In the genomic region with DNA sequence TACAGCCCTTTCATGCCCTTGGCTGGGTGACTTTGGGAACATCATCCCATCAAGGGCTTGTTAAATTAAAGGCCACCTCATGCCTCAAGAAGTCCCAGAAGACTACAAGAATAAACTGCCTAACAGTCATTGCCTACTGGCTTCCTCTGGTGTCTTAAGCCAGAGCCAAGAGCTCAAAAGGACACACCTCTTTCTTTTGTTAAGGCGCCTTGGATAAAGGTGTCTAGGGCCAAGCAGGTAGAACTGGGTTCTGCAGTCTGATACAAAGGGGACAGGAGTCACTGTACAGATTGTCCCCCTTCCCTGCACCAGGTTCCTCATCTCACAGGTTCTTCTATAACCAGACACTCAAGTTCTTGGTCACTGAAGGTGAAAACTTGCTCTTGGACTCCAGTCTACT, we compare ENCODE assay signal across 9 mouse cellular contexts. TPM values are rescaled to one million over a fixed set of nuclear protein-coding genes. Genes with fewer than 3 reads are reported as not detected.
DNase-seq lines count a peak whose midpoint lies in the region; ATAC-seq and TF ChIP-seq lines count a peak whose summit lies in the region.
"Had no signal": no experiment of that assay in that cellular context is flagged by ENCODE, and none has a peak within 500 bp of the region (broad histone marks: within the 10 kb centered on the region; RNA-seq: fewer than 3 reads in every experiment).

No protein-coding gene starts in this region.

- no peak for TF ChIP-seq CTCF in E14TG2a.4 (conservative IDR thresholded peaks at IDR 0.05; ENCODE audit: low read length)

- intact Hi-C loops in gastrocnemius, postnatal 14 days (cut with DNase I; ENCODE audit: low total_unique reads), result no loop called here

- WGBS in heart, embryonic 15.5 days, result 79% methylated on average over 1 of the region's 1 CpGs
- 86% methylated on average over 1 of the region's 1 CpGs for WGBS in limb, embryonic 13.5 days

- H3K4me3 ChIP-seq in heart, embryonic 15.5 days, result peak overlapping the region; percentile 85
- H3K4me3 ChIP-seq in E14TG2a.4 (replicated peaks; ENCODE audit: low read length), result peak overlapping the region; percentile 96
- H3K4me3 ChIP-seq in limb, embryonic 13.5 days, result no peak overlapping the region; the same call in 1 of the 2 replicates

- no peaks in the 10 kb centered on the region for H3K9me3 ChIP-seq in heart, embryonic 15.5 days (replicated peaks)
- no peaks in the 10 kb centered on the region for H3K9me3 ChIP-seq in E14TG2a.4 (ENCODE audit: low read length)
- H3K9me3 ChIP-seq in limb, embryonic 13.5 days, result no peaks in the 10 kb centered on the region

- peak overlapping the region; percentile 76 for H3K4me2 ChIP-seq in heart, embryonic 15.5 days
- peak overlapping the region; percentile 69 for H3K4me2 ChIP-seq in limb, embryonic 13.5 days (replicated peaks)

- H3K27ac ChIP-seq in heart, embryonic 15.5 days, result peak overlapping the region; percentile 100
- H3K27ac ChIP-seq in limb, embryonic 13.5 days, result no peak overlapping the region

- peaks cover 25% of the 10 kb centered on the region for H3K4me1 ChIP-seq in heart, embryonic 15.5 days (replicated peaks)
- peaks cover 78% of the 10 kb centered on the region for H3K4me1 ChIP-seq in E14TG2a.4 (replicated peaks; ENCODE audit: low read depth, low read length)
- peaks cover 9% of the 10 kb centered on the region for H3K4me1 ChIP-seq in limb, embryonic 13.5 days

- no peak for ATAC-seq in heart, embryonic 15.5 days (replicated peaks; ENCODE audit: insufficient number of reproducible peaks, insufficient read depth, low FRiP score, low read depth)
- ATAC-seq in erythroblast, adult 5-6 weeks (replicated peaks; ENCODE audit: low FRiP score, poor library complexity, severe bottlenecking), result peak; percentile 10
- no peak for ATAC-seq in limb, embryonic 13.5 days (ENCODE audit: low FRiP score, low read depth)

- H3K9ac ChIP-seq in heart, embryonic 15.5 days, result no peak overlapping the region
- peak overlapping the region; percentile 84; the same call in 1 of the 2 replicates for H3K9ac ChIP-seq in limb, embryonic 13.5 days

- no peaks in the 10 kb centered on the region for H3K27me3 ChIP-seq in heart, embryonic 15.5 days
- no peaks in the 10 kb centered on the region for H3K27me3 ChIP-seq in E14TG2a.4 (ENCODE audit: insufficient read depth, low read length)
- no peaks in the 10 kb centered on the region for H3K27me3 ChIP-seq in limb, embryonic 13.5 days

- H3K36me3 ChIP-seq in heart, embryonic 15.5 days, result peaks cover 29% of the 10 kb centered on the region
- H3K36me3 ChIP-seq in E14TG2a.4 (ENCODE audit: insufficient read depth, low read length), result peaks cover 50% of the 10 kb centered on the region
- H3K36me3 ChIP-seq in limb, embryonic 13.5 days, result peaks cover 55% of the 10 kb centered on the region

- DNase-seq in heart, adult 8-10 months (ENCODE audit: low spot score), result no peak
- no peak for DNase-seq in urinary bladder, postnatal 14 days (ENCODE audit: low spot score)
- DNase-seq in cerebellum, adult 11-12 months, result no peak
- no peak for DNase-seq in gastrocnemius, postnatal 14 days
- DNase-seq: kidney, postnatal 14 days had no signal

RNA-seq across cellular contexts. Expression of a gene that starts 1.4 kb away (rescaled TPM):
- 89.7 and 105 TPM in 2 replicates for polyA plus RNA-seq in heart, embryonic 15.5 days (2015; fragmentation: Nextera tagmentation; extraction: Ambion mirVana)
- total RNA-seq in heart, adult 8-10 months (2022), result 10 to 100 TPM; 42.1 to 48.8 (median 45.4) TPM
- total RNA-seq in erythroblast, adult 5-6 weeks (2015; ENCODE audit: low replicate concordance), result 3,498 and 3,777 TPM in 2 replicates
- total RNA-seq in erythroblast, adult 5-6 weeks (2017; ENCODE audit: low replicate concordance), result 2,796 and 3,284 TPM in 2 replicates
- 111 and 116 TPM in 2 replicates for polyA plus RNA-seq in limb, embryonic 13.5 days (2015; fragmentation: Nextera tagmentation; extraction: Ambion mirVana)
- total RNA-seq in gastrocnemius, postnatal 14 days (2021), result 10 to 100 TPM; 24.2 to 25.5 TPM

RNA-seq across cellular contexts. Expression of a gene that starts 8.1 kb away (rescaled TPM):
- 167 and 187 TPM in 2 replicates for polyA plus RNA-seq in heart, embryonic 15.5 days (2015; fragmentation: Nextera tagmentation; extraction: Ambion mirVana)
- total RNA-seq in heart, adult 8-10 months (2022), result 10 to 100 TPM; 10.5 to 12.3 (median 11.4) TPM
- total RNA-seq in erythroblast, adult 5-6 weeks (2015; ENCODE audit: low replicate concordance), result 45.2 and 69.0 TPM in 2 replicates
- total RNA-seq in erythroblast, adult 5-6 weeks (2017; ENCODE audit: low replicate concordance), result 159 and 219 TPM in 2 replicates
- polyA plus RNA-seq in limb, embryonic 13.5 days (2015; fragmentation: Nextera tagmentation; extraction: Ambion mirVana), result 382 and 390 TPM in 2 replicates
- total RNA-seq in gastrocnemius, postnatal 14 days (2021), result 10 to 100 TPM; 21.7 to 24.8 TPM

RNA-seq across cellular contexts. Expression of a gene that starts 16.8 kb away (rescaled TPM):
- polyA plus RNA-seq in heart, embryonic 15.5 days (2015; fragmentation: Nextera tagmentation; extraction: Ambion mirVana), result 27.8 and 31.0 TPM in 2 replicates
- 10 to 100 TPM; 19.4 to 23.5 (median 20.5) TPM for total RNA-seq in heart, adult 8-10 months (2022)
- 9.2 and 17.1 TPM in 2 replicates for total RNA-seq in erythroblast, adult 5-6 weeks (2015; ENCODE audit: low replicate concordance)
- 4.9 and 5.7 TPM in 2 replicates for total RNA-seq in erythroblast, adult 5-6 weeks (2017; ENCODE audit: low replicate concordance)
- 40.2 and 40.5 TPM in 2 replicates for polyA plus RNA-seq in limb, embryonic 13.5 days (2015; fragmentation: Nextera tagmentation; extraction: Ambion mirVana)
- total RNA-seq in gastrocnemius, postnatal 14 days (2021), result 10 to 100 TPM; 12.5 to 14.0 TPM

RNA-seq across cellular contexts. Expression of a gene that starts 18.9 kb away (rescaled TPM):
- 17.3 and 20.9 TPM in 2 replicates for polyA plus RNA-seq in heart, embryonic 15.5 days (2015; fragmentation: Nextera tagmentation; extraction: Ambion mirVana)
- 10 to 100 TPM; 15.3 to 20.2 (median 16.5) TPM for total RNA-seq in heart, adult 8-10 months (2022)
- 7.7 and 8.2 TPM in 2 replicates for total RNA-seq in erythroblast, adult 5-6 weeks (2015; ENCODE audit: low replicate concordance)
- total RNA-seq in erythroblast, adult 5-6 weeks (2017; ENCODE audit: low replicate concordance), result 7.8 and 12.1 TPM in 2 replicates
- 27.8 and 28.9 TPM in 2 replicates for polyA plus RNA-seq in limb, embryonic 13.5 days (2015; fragmentation: Nextera tagmentation; extraction: Ambion mirVana)
- 10 to 100 TPM; 15.6 to 16.9 TPM for total RNA-seq in gastrocnemius, postnatal 14 days (2021)

RNA-seq across cellular contexts. Expression of a gene that starts 22.5 kb away (rescaled TPM):
- polyA plus RNA-seq in heart, embryonic 15.5 days (2015; fragmentation: Nextera tagmentation; extraction: Ambion mirVana), result 6.5 and 7.1 TPM in 2 replicates
- total RNA-seq in heart, adult 8-10 months (2022), result 10 to 100 TPM; 12.7 to 19.2 (median 14.1) TPM
- 13.4 and 16.3 TPM in 2 replicates for total RNA-seq in erythroblast, adult 5-6 weeks (2015; ENCODE audit: low replicate concordance)
- 14.1 and 17.0 TPM in 2 replicates for total RNA-seq in erythroblast, adult 5-6 weeks (2017; ENCODE audit: low replicate concordance)
- 6.8 and 7.8 TPM in 2 replicates for polyA plus RNA-seq in limb, embryonic 13.5 days (2015; fragmentation: Nextera tagmentation; extraction: Ambion mirVana)
- 10 to 100 TPM; 12.1 to 13.7 TPM for total RNA-seq in gastrocnemius, postnatal 14 days (2021)

Comparison
In these comparisons a context has a peak if more than half of its experiments do, and no peak if none do; other contexts are left out.
1. RNA of a gene that starts 1.4 kb away (total RNA-seq): 2,796 to 3,777 TPM in erythroblast, adult 5-6 weeks; 42.1 to 48.8 TPM in heart, adult 8-10 months and 24.2 to 25.5 TPM in gastrocnemius, postnatal 14 days; every median in the first group is over 10 times any median in the second.